Mouse (Mus musculus) frontal cortex, postnatal 36 days (tissue): ENCODE measurements around the gene Zfp945.
A peak's percentile ranks its signal among the peaks of the same experiment; 100 is the strongest.
"Not testable (repeated sequence)": the region's sequence is repeated elsewhere in the genome, so short reads cannot be mapped to it uniquely, and the experiment has no call there.

Experiments used
- DNase-seq, 2 experiments: peaks; one replicate each; pipeline ENCODE4 v3.0.0; 2022; ENCODE audit warnings: low spot score in 2 of 2

Gene Zfp945

GRCm38 (mm10) chr17:22866845-22867481 is at the start of gene Zfp945:
Zfp945 (minus strand) TSS chr17:22867134.
- peak; percentile 64 to 71 for DNase-seq

GRCm38 (mm10) chr17:22888302-22888701 is 21.4 kb upstream of the Zfp945 start:
- DNase-seq: no peak

GRCm38 (mm10) chr17:22884059-22884698 is 17.2 kb upstream of the Zfp945 start:
- no peak for DNase-seq

- DNase-seq: no peak
Observed at GRCm38 (mm10) chr17:22877427-22878307, 10.7 kb upstream of the Zfp945 start.

GRCm38 (mm10) chr17:22876316-22876715 is 9.4 kb upstream of the Zfp945 start:
- no peak for DNase-seq

GRCm38 (mm10) chr17:22875549-22875948 is 8.6 kb upstream of the Zfp945 start:
- DNase-seq: not testable (repeated sequence)

- no peak for DNase-seq
Observed at GRCm38 (mm10) chr17:22866421-22866844, 501 bp downstream of the Zfp945 start.

GRCm38 (mm10) chr17:22821166-22821565 is 45.8 kb downstream of the Zfp945 start:
- no peak for DNase-seq

- no peak for DNase-seq
Observed at GRCm38 (mm10) chr17:22818199-22818595, 48.7 kb downstream of the Zfp945 start.

GRCm38 (mm10) chr17:22817471-22818198 is 49.3 kb downstream of the Zfp945 start:
- peak; percentile 58 to 73 for DNase-seq

GRCm38 (mm10) chr17:22799707-22800106 is 67.2 kb downstream of the Zfp945 start:
- no peak for DNase-seq
